Mouse (Mus musculus) splenic B cell, adult 2 months (primary cell): ENCODE measurements around the gene Raet1e.
"Not testable (repeated sequence)": the region's sequence is repeated elsewhere in the genome, so short reads cannot be mapped to it uniquely, and the experiment has no call there.

Experiments used
- DNase-seq: peaks from one replicate; pipeline ENCODE4 v3.0.0-alpha.2; 2011; ENCODE audit warnings: low read depth, low spot score
- H3K27me3 ChIP-seq: 2 replicates; pipeline ENCODE4 v1.6.1; 2012; ENCODE audit warnings: mild to moderate bottlenecking, low read length, moderate library complexity, mixed read lengths; ENCODE audit not compliant: control insufficient read depth, poor library complexity, insufficient read depth, severe bottlenecking
- H3K36me3 ChIP-seq: 2 replicates; pipeline ENCODE4 v1.6.1; 2012; ENCODE audit warnings: mild to moderate bottlenecking, low read length, moderate library complexity, mixed read lengths; ENCODE audit not compliant: control insufficient read depth, poor library complexity, insufficient read depth, severe bottlenecking

The Raet1e gene

GRCm38 (mm10) chr10:22158310-22158999 is at the start of gene Raet1e, which contains the start of gene H60b:
Gene Raet1e (plus strand): TSS chr10:22158569.
Gene H60b (plus strand): TSS chr10:22158586.
- DNase-seq: peak; percentile 50
- H3K36me3 ChIP-seq: not testable (repeated sequence)

GRCm38 (mm10) chr10:22140665-22141280 is 17.6 kb upstream of the Raet1e start:
- DNase-seq: peak; percentile 69
- H3K36me3 ChIP-seq: no peaks in the 10 kb centered on the region

More at GRCm38 (mm10) chr10:22158310-22158999, at the start of gene Raet1e, which contains the start of gene H60b:
- H3K27me3 ChIP-seq: not testable (repeated sequence)

GRCm38 (mm10) chr10:22142194-22142593 is 16.2 kb upstream of the Raet1e start:
- H3K36me3 ChIP-seq, H3K27me3 ChIP-seq: not testable (repeated sequence)
- DNase-seq: peak; percentile 66

More at GRCm38 (mm10) chr10:22140665-22141280, 17.6 kb upstream of the Raet1e start:
- no peaks in the 10 kb centered on the region for H3K27me3 ChIP-seq

GRCm38 (mm10) chr10:22142926-22143325 is 15.4 kb upstream of the Raet1e start:
- Histone ChIP-seq H3K36me3 (no peaks in the 10 kb centered on the region), H3K27me3 (no peaks in the 10 kb centered on the region)
- no peak for DNase-seq

- DNase-seq: peak; percentile 85
- Histone ChIP-seq H3K27me3 (no peaks in the 10 kb centered on the region), H3K36me3 (no peaks in the 10 kb centered on the region)
Observed at GRCm38 (mm10) chr10:22148441-22149072, 9.8 kb upstream of the Raet1e start.

- peak; percentile 45 for DNase-seq
- no peaks in the 10 kb centered on the region for H3K36me3 ChIP-seq
Observed at GRCm38 (mm10) chr10:22149073-22149690, 9.2 kb upstream of the Raet1e start, which contains the start of gene E030030I06Rik. Gene E030030I06Rik (minus strand): TSS chr10:22149270.

GRCm38 (mm10) chr10:22149691-22150465 is 8.5 kb upstream of the Raet1e start:
- no peaks in the 10 kb centered on the region for H3K27me3 ChIP-seq
- H3K36me3 ChIP-seq: no peaks in the 10 kb centered on the region
- no peak for DNase-seq

More at GRCm38 (mm10) chr10:22149073-22149690, 9.2 kb upstream of the Raet1e start, which contains the start of gene E030030I06Rik:
- no peaks in the 10 kb centered on the region for H3K27me3 ChIP-seq

- Histone ChIP-seq H3K36me3 (no peaks in the 10 kb centered on the region), H3K27me3 (peaks cover 3% of the 10 kb centered on the region; the same call in 1 of the 2 replicates)
- DNase-seq: peak; percentile 45
Observed at GRCm38 (mm10) chr10:22150593-22150992, 7.8 kb upstream of the Raet1e start.

GRCm38 (mm10) chr10:22151056-22151862 is 7.1 kb upstream of the Raet1e start:
- H3K36me3 ChIP-seq, H3K27me3 ChIP-seq: not testable (repeated sequence)
- peak; percentile 47 for DNase-seq

GRCm38 (mm10) chr10:22151863-22152640 is 6.3 kb upstream of the Raet1e start:
- not testable (repeated sequence) for DNase-seq, H3K27me3 ChIP-seq, H3K36me3 ChIP-seq

- H3K36me3 ChIP-seq, DNase-seq, H3K27me3 ChIP-seq: not testable (repeated sequence)
Observed at GRCm38 (mm10) chr10:22153147-22153690, 5.2 kb upstream of the Raet1e start.

- not testable (repeated sequence) for H3K27me3 ChIP-seq, H3K36me3 ChIP-seq
- DNase-seq: peak; percentile 43
Observed at GRCm38 (mm10) chr10:22154127-22154526, 4.2 kb upstream of the Raet1e start.
